Mouse (Mus musculus) heart, adult 9 months (tissue): ENCODE measurements around the gene Runx1.

Experiments used
- DNase-seq, 2 experiments: peaks; one replicate each; pipeline ENCODE4 v3.0.0; 2022; ENCODE audit warnings: low spot score in 2 of 2

Gene Runx1

DNA sequence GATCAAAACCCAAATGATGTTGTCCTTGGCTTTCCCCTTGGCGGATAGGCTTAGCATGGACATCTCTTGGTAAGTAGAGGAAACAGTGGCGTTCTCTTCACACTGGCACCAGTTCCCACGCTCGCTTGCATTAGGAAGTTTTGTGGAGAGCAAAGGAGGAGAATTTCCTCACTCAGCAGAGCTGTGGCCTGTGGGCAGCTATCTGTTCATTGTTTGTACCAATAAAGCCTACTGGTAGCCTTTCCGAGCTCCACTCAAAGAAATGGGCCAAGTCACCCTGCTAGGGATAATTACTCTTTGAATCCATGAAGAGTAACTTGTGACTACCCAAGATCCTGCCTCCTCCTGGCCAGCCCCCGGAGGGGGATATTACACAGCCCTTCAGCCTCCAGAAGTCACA is 734 bp upstream of the Runx1 start:
- no peak for DNase-seq

DNA sequence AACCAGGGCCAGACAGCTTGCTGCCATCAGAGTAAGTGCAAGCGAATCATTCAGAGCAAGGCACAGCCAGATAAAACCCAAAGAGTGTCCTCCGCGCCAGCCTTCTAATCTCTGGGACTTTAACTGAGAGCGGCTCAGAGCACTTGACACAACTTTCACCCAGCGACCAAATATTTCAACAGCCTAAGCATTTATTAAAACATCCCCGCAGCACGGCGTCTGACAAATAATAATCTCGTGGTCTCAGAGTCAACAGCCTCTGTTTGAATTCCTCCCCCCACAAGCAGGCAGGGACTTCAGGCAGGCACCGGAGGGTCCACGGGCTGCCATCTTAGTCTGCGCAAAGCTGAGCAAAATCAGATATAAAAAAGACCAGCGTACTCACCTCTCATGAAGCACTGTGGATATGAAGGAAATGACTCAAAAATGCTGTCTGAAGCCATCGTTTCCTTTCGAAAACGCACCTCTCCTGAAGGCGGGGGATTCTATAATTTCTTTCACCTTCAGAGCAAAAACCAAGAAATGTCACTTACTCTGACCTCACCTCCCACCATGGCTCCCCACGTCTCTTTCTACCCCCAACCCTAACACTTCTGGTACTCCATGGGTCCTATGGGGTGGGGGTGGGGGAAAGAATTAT is 625 bp downstream of the Runx1 start:
- DNase-seq, result no peak

DNA sequence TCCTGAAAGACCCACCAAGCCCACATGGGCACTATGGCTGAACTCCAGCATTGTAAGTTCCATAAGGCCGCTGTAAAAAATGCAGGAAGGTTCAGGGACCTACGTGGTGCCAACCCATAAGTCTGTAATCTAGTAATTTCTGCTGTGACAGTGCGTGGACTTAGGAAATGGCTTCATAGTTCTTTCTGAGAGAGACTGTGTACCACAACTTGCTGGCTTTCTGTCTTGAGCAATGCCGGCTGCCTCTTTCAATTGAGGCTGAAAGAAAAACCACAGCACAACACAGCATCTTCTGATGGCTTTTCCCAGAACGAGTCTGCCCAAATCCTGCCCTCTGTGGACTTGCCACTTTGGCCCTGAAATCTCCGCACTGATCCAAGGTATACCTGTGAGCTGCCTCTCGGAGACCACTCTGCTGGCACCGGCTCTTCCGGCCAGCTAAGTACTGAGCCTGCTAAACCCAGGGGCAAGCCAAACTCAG is 1.2 kb downstream of the Runx1 start:
- no peak for DNase-seq

DNA sequence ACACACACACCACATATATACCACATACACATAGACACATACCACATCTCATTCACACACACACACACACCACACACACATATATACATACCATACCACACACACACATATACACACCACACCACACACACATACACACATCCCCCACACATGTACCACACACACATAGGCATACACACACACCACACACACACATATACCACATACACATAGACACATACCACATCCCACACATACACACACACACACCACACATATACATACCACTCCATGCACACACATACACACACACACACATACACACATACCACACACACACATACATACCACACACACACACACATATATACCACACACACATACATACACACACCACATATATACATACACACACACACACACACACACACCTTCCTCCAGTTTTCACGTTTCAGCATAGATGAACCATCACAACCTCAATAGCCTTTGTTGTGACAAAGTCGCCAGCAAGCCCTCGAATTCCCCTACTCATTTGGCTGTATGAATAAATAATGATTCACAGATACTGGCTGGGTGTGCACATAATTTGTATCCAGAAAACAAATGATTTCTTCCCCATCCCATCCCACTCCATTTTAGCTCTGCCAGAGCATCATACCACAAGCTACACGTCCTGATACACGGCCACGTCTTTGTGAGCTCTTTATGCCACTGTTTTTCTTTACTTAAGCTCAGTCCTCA is 1.8 kb downstream of the Runx1 start:
- DNase-seq, result no peak

DNA sequence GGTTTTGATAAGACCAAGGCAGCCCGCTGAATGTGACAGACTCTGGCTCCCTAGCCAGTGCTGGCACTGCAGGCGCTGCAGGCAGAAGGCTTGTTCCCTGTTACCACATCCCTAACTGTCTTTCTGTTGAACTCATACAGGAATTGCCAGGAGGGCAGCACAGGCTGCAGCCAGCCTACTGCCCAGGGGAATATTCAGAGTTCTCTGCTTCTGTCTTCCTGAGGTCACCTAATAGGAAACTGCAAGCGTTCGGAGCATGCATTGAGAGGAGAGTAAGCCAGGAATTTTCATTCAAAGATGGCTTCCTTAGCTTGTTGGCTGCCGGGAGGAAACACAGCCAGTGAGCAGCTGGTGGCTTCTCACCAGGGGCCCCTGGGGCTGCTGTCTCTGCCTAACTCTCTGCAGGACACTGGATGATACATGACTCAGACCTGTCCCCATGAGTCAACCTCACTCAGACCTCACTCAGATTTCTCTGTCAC is 2.5 kb downstream of the Runx1 start:
- peak in 1 of 2 experiments; percentile 30 for DNase-seq

DNA sequence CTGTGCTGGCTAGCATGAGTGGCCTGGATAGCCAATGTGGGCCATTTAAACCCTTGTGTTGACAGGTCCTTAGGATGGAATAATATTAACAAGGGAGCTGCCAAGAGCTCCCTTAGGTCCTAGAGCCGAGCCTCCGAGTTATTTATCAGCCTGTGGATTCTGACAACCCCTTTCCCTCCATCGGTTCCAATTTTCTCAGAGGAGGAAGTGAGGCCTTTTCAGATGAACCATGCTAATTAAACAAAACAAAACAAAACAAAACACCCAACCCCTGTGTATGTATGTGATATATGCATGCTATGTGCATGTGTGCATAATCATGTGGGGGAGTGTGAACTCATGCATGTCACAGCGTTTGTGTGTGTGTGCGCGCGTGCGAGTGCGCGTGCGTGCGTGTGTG is 3.3 kb downstream of the Runx1 start:
- DNase-seq, result no peak

DNA sequence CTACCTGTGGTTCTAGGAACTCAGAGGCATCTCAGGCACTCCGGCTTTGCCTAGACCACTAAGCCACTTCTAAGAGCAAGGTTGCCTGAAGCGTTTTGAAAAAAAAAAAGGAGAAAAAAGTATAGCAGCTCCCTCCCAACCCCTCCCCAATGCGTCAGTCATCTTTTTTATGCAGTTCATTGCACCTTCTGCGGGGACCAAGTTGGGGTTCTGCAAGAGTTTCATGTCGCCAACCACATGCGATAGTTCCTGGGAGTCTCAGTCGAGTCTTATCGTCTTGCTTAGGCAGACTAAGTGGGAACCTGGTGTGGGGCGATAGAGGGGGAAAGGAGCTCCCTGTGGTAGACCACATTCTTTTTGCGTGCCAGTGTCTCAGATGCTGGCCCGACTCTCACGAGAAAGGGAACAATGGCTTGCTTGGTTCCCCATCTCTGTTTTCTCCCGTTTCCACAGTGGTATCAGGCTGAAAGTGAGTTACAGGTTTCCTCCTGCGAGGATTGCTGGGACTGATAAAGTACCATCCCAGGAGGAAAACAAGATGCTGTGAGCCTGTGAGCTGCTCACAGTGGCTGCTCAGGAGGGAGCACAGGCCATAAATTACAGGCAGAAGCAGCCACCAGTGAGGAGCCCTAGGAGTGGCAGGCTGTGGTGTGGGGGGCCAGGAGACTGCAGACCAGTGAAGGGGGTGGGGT is 3.9 kb downstream of the Runx1 start:
- no peak for DNase-seq

DNA sequence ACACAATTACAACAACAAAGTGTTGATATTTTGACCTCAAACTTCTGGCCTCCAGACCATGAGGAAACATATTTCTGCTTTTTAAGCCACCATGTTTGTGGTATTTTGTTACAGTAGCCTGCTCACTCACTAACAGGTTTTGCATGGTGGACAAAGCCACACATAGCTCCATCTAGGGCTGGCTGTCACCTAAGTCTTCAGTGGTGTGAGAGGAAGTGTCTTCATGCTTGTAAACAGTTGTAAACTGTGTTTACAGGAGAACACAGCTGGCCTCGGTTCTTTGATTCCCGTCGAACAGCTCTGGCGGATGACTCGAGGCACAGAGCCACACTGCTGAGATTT is 4.4 kb downstream of the Runx1 start:
- DNase-seq, result no peak

DNA sequence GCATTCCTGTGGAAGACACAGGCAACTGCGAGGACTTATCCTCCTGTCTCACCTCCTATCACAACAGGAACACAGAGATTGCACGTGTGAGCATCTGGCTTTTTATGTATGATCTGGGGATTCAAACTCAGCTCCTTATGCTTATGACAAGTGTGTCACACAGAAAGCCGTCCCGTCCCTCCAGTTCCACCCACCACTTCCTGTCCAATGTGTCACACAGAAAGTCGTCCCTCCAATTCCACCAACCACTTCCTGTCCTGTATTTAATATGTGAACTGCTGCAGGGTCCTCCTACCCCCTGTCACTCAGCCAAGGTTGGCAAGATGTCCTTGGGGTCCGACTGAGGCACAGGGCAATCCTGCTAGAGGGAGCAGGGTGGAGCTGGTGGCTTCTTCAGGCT is 5.5 kb downstream of the Runx1 start:
- DNase-seq, result no peak

DNA sequence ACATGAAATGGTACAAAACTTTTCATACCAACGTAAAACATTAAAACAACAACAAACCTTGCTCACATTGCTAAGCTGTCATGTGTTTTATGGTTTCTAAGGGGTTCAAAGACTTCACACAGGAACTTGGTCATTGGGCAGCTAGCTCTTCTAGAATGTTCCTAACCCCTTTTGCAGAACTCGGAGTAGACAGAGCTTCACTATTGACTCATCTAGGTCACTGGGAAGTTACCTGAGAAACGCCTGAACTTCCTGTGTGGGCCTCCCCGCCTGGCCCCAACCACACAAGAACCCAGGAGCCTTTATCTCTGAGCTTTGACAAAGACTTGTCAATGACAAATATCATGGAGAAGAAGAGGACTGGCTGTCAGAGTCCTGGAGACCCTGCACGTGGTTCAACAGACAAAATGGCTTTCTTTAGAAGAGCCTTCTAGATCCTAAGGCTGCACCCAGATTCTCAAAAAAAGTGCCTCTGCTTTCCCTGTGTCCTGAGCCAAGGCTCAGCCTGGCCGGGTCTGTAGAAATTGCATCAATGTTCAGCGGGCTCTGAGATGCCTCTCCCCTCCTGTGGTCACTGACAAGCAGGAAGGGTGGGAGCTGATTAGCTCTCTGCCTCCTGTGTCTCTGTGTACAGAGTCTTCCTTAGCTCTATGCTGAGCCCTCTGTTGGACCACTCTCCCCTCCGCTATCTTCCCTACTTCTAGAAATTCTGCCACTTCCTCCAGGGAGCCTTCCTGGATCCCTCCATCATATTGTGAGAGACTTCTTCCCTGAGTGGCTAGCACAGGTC is 7.3 kb downstream of the Runx1 start:
- no peak for DNase-seq

DNA sequence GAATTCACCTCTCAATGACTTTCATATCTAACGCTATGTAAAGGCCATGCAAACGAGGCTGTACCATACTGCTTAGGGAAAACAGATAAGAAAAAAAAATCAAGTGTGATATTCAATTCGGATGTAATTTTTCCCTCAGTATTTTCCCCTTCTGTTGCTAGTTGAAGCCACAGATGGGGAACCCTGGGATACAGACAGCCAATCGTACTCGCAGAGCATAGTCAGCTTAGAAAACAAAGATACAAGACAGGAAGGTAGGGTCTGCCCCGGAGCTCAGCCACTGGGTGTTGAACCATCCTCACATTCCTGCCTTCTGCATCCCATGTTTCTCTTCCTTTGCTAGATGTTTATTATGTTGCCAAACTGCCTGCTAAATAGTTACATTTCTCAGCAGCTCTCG is 9.9 kb downstream of the Runx1 start:
- no peak for DNase-seq

DNA sequence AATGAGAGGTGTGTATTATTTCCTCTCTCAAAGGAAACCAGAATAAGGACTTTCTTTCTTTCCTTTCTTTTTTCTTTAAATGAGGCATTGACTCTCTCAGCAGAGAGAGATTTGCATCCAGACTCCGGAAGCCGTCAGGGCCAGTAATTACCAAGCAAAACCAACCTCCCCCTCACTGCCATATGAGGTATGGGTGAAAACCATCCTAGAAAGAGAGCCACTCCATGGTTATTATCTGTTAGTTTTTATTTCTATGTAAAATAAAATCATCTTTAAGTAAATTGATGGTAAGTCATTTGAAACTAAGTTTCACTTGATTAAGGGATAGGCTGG is 10.8 kb downstream of the Runx1 start:
- no peak for DNase-seq

DNA sequence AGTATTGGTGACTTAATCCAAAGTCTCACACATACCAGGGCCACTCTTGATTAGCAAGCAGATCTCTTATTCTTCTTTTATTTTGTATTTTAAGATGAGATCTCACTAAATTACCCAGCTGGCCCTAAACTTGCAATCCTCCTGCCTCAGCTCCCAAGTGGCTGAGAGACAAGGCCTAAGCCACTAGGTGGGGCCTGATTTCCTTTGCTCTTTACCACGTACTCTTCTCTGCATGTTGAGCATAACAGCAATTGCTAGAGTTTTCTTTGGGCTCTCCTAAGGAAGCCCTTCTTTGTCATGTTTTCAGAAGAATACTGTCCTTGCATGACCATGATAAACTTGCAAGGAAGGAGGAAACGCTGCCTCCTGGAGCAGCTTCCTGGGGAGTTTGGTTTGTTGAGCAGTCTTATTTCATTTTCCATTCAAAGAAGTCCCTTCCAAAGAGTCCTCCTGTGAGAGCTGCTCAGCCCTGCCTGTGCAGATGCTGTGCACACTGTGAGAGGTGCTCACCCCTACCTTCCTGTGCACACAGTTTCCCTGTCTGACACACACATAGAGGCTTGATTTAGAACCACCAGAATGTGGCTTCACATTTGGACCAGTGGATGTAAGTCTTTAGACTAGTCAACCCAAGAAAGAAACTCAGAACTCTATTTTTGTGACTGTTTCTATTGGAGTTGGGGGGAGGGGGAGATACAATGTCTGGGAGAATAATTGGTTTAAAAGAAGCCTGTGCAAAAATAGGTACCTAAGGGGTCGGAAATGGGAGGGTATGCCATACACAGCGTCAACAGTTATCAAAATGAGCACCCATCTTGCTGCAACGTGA is 11.4 kb downstream of the Runx1 start:
- no peak for DNase-seq

DNA sequence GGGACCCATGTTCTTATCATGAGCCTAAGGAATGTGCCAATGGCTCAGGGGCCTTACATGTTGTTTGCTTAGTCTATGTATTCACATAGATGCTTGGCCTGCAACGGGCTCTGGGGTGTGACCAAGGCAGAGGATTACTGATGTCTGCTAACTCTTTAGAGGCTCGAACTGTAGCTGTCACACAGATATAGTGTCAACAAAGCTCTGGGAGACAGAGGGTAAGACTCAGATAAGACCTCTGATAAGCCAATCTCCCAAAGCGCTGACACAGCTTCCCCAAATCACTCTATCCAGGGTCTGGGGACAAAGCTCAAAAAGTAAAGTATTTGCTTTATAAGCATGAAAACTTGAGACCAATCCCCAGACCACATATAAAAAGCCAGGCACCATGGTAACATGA is 13.5 kb downstream of the Runx1 start:
- DNase-seq, result no peak

DNA sequence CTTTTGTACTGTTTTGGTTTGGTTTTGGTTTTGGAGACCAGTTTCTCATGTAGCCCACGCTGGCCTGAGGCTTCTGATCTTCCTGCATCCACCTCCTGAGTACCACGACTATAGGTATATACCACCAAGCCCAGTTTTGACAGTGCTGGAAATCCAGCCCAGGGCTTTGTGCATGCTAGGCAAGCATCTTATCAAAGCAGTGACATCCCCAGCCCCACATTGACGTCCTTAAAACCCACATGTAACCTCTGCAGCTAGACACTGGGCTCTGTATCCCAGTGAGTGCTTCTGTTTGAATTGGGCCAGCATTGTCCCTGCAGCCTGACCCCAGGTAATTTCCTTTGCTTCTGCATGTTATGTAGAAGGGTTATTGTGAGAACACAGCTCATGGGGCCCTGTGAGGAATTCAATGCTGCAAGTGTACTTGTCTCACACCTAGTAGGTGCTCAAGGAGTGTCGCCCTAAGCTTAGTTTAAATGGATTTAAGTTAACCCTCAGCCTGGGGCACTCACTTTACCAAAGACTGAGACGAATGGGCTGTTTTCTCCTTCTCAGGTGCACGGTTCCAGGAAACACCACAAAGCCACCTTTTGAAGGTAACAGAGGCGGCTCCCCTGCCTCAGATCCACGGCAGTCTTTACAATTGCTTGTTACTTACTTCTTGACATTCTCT is 15.2 kb downstream of the Runx1 start:
- DNase-seq, result no peak

DNA sequence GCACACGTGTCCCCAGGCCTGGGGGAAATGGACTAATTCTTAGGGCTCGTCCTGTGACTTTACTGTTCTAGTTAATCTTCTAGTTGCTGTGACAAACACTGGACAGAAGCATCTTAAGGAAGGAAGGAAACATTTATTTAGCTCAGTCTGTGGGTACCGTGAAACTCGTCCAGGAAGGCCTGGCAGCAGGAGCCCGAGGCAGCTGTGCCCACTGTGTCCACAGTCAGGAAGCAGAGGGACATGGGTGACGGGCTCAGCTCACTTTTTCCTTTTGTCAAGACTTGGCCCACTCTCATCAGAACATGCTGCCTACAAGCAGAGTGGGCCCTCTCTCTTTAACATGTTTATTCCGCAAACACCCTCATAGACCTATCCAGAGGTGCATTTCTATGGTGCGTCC is 18.2 kb downstream of the Runx1 start:
- no peak for DNase-seq

DNA sequence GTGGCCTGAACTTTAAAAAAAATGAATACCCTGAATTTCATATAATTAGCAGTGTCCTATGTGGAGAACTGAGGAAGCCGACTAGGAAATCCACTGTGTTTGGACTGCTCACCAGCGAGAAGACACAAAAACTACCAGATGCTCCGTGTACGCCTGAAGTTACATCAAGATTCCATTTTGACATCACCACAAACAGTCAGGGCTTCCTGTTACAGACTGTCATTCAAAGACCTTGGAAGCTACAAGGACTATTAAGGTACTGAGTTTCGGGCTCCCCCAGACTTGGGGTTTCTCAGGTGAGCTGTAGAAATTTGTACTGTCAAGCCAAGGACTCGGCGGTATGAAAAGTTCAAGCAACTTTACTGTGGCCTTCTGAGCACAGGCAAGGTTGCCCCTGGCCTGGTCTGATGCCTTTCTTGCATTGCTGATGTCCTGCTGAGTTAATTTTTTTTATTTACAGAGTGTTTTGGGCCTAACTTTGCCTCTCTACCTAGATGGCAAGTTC is 22.8 kb downstream of the Runx1 start:
- no peak for DNase-seq

DNA sequence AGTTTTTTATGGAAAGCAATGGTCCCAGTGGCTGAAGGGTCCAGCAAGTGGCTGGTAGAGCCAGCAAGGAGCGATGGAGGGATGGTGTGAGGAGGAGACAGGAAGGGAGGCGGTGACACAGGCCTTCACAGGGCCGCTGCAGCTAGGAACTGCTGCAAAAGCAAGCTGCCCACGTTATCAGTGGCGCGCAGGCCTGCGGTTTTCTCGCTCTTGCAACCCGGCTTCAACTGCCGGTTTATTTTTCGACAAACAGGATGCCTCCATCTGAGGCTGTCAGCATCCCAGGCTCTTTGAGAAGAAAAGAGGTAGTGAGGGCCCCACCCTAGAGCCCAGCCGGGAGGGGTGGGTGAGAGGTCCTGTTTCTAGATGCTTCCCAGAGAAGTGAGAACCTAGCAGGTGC is 24.4 kb downstream of the Runx1 start:
- peak in 1 of 2 experiments; percentile 46 for DNase-seq

DNA sequence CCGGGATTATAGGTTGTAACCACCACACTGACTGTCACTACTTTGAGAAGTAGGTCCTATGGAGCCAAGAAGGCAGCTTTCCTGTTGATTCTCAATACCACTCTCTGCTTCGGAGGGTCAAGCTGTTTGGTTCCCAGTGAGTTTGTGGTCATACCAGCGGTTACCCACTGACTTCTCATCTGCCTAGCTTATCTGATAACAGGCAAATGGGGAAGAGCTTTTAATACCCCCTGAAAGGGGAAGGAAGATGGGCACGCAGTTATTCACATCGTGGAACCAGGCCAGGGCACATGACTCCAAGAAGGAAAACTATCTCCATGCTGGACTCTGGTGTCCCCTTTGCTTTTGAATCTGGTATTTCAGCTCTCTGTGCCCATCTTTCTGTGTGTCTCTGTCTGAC is 25.1 kb downstream of the Runx1 start:
- DNase-seq, result peak in 1 of 2 experiments; percentile 57

DNA sequence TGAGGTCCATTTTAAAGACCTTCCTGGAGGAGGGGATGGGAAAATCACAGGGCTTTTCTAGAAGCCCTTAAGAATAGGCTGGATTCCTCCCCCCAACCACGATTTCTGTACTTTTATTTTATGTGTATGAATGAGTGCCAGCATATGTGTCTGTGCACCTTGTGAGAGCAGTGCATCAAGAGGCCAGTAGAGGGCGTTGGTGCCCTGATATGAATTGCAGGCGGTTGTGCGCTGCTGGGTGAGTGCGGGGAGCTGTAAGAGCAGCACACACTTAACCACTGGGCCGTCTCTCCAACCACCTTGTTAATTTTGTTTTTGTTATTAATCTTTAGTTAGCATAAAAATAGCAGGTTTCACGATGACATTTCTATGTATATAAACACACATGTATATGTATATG is 26.0 kb downstream of the Runx1 start:
- DNase-seq, result no peak

DNA sequence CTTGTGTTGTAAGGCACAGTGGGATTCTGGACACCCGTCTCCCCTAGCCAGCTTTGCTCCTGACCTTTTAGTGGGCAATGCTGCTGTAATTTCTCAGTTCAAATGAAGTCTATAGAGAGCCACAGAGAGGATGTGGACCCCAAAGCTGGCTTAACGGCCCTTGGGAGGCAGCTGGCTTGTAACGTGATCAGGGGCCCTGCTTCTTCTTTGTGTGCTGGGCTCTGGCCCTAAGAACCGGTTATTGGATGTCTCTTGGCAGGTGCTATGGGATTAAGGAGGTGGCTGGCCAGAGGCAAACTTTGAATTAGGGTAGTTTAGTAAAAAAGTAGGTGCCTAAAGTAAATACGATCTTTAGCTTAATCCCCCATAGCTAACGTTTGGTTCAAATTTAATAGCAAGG is 31.8 kb downstream of the Runx1 start:
- DNase-seq, result no peak
